Mouse (Mus musculus): ENCODE results near the gene Fn3krp. TPM values are rescaled to one million over a fixed set of nuclear protein-coding genes. Genes with fewer than 3 reads are reported as not detected.
A peak's percentile ranks its signal among the peaks of the same experiment; 100 is the strongest.

Gene Fn3krp
- polyA plus RNA-seq, 1 experiment from 2014 or later, result 9.2 TPM

- no peak for ATAC-seq (ENCODE audit: low read depth)
- Histone ChIP-seq H3K4me3 (ENCODE audit: low read depth, low read length) (no peak overlapping the region), H3K4me1 (ENCODE audit: control insufficient read depth, insufficient read depth, low read length) (no peaks in the 10 kb centered on the region), H3K9me3 (ENCODE audit: control insufficient read depth, low read length) (no peaks in the 10 kb centered on the region), H3K4me2 (ENCODE audit: low read depth, low read length) (no peak overlapping the region), H3K27me3 (ENCODE audit: control insufficient read depth, insufficient read depth, low read length) (no peaks in the 10 kb centered on the region), H3K36me3 (ENCODE audit: control insufficient read depth, insufficient read depth, low read length) (peaks cover 21% of the 10 kb centered on the region), H3K27ac (ENCODE audit: low read depth, low read length) (no peak overlapping the region), H3K9ac (replicated peaks; ENCODE audit: low read depth, low read length) (no peak overlapping the region)
- WGBS, result 95% methylated on average over 6 of the region's 6 CpGs
These were observed 46.2 kb downstream of the Fn3krp start for GRCm38 (mm10) chr11:121467408-121467807.

- no peak overlapping the region for H3K27ac ChIP-seq (ENCODE audit: low read depth, low read length)
- H3K4me3 ChIP-seq (ENCODE audit: low read depth, low read length), result no peak overlapping the region
- no peaks in the 10 kb centered on the region for H3K4me1 ChIP-seq (ENCODE audit: control insufficient read depth, insufficient read depth, low read length)
- H3K36me3 ChIP-seq (ENCODE audit: control insufficient read depth, insufficient read depth, low read length), result no peaks in the 10 kb centered on the region
- 94% methylated on average over 3 of the region's 3 CpGs for WGBS
- no peak overlapping the region for H3K4me2 ChIP-seq (ENCODE audit: low read depth, low read length)
- no peak for ATAC-seq (ENCODE audit: low read depth)
- no peak overlapping the region for H3K9ac ChIP-seq (replicated peaks; ENCODE audit: low read depth, low read length)
- no peaks in the 10 kb centered on the region for H3K27me3 ChIP-seq (ENCODE audit: control insufficient read depth, insufficient read depth, low read length)
- no peaks in the 10 kb centered on the region for H3K9me3 ChIP-seq (ENCODE audit: control insufficient read depth, low read length)
These were observed 53.6 kb downstream of the Fn3krp start for GRCm38 (mm10) chr11:121474831-121475230.

- H3K4me3 ChIP-seq (ENCODE audit: low read depth, low read length), result no peak overlapping the region
- H3K9me3 ChIP-seq (ENCODE audit: control insufficient read depth, low read length), result no peaks in the 10 kb centered on the region
- 39% methylated on average over 9 of the region's 9 CpGs for WGBS
- H3K4me2 ChIP-seq (ENCODE audit: low read depth, low read length), result no peak overlapping the region
- H3K27ac ChIP-seq (ENCODE audit: low read depth, low read length), result no peak overlapping the region
- H3K4me1 ChIP-seq (ENCODE audit: control insufficient read depth, insufficient read depth, low read length), result no peaks in the 10 kb centered on the region
- H3K9ac ChIP-seq (replicated peaks; ENCODE audit: low read depth, low read length), result no peak overlapping the region
- H3K36me3 ChIP-seq (ENCODE audit: control insufficient read depth, insufficient read depth, low read length), result 0 out of 2 replicates have a peak, but pooled peaks cover 2% of the 10 kb centered on the region
- no peaks in the 10 kb centered on the region for H3K27me3 ChIP-seq (ENCODE audit: control insufficient read depth, insufficient read depth, low read length)
- peak; percentile 24; the same call in 1 of the 2 replicates for ATAC-seq (ENCODE audit: low read depth)
These were observed 54.7 kb downstream of the Fn3krp start for GRCm38 (mm10) chr11:121475699-121476415.

GRCm38 (mm10) chr11:121479476-121480203 lies 58.4 kb downstream of the Fn3krp start:
- 89% methylated on average over 15 of the region's 15 CpGs for WGBS
- 0 out of 2 replicates have a peak, but pooled peaks cover 4% of the 10 kb centered on the region for H3K36me3 ChIP-seq (ENCODE audit: control insufficient read depth, insufficient read depth, low read length)

More at GRCm38 (mm10) chr11:121479476-121480203, 58.4 kb downstream of the Fn3krp start:
- Histone ChIP-seq H3K4me2 (ENCODE audit: low read depth, low read length) (no peak overlapping the region), H3K27me3 (ENCODE audit: control insufficient read depth, insufficient read depth, low read length) (no peaks in the 10 kb centered on the region), H3K9me3 (ENCODE audit: control insufficient read depth, low read length) (no peaks in the 10 kb centered on the region), H3K27ac (ENCODE audit: low read depth, low read length) (no peak overlapping the region), H3K9ac (replicated peaks; ENCODE audit: low read depth, low read length) (no peak overlapping the region), H3K4me3 (ENCODE audit: low read depth, low read length) (no peak overlapping the region), H3K4me1 (ENCODE audit: control insufficient read depth, insufficient read depth, low read length) (no peaks in the 10 kb centered on the region)
- ATAC-seq (ENCODE audit: low read depth), result no peak

Small RNAs within 50 kb of the gene (microRNA-seq; reads per million reads assigned to microRNA genes)
- not detected for gene Mir7236

Other genes with a start within 250 kb of the Fn3krp start
- 28.2 and 37.0 TPM in 2 replicates for gene Hexdc, start 217.0 kb upstream of the Fn3krp start, polyA plus RNA-seq (2014; fragmentation: Nextera tagmentation; extraction: Ambion mirVana)
- gene Ogfod3, start 216.7 kb upstream of the Fn3krp start, polyA plus RNA-seq (2014; fragmentation: Nextera tagmentation; extraction: Ambion mirVana), result 27.2 and 32.0 TPM in 2 replicates
- 36.3 and 39.5 TPM in 2 replicates for gene Cybc1, start 192.1 kb upstream of the Fn3krp start, polyA plus RNA-seq (2014; fragmentation: Nextera tagmentation; extraction: Ambion mirVana)
- gene Narf, start 184.1 kb upstream of the Fn3krp start, polyA plus RNA-seq (2014; fragmentation: Nextera tagmentation; extraction: Ambion mirVana), result 93.2 and 96.5 TPM in 2 replicates
- 15.1 and 16.5 TPM in 2 replicates for gene Foxk2, start 161.4 kb upstream of the Fn3krp start, polyA plus RNA-seq (2014; fragmentation: Nextera tagmentation; extraction: Ambion mirVana)
- 93.7 and 100 TPM in 2 replicates for gene Wdr45b, start 67.0 kb upstream of the Fn3krp start, polyA plus RNA-seq (2014; fragmentation: Nextera tagmentation; extraction: Ambion mirVana)
- gene Rab40b, start 33.1 kb upstream of the Fn3krp start, polyA plus RNA-seq (2014; fragmentation: Nextera tagmentation; extraction: Ambion mirVana), result 13.4 and 16.7 TPM in 2 replicates
- 6.4 and 8.1 TPM in 2 replicates for gene Fn3k, start 13.5 kb downstream of the Fn3krp start, polyA plus RNA-seq (2014; fragmentation: Nextera tagmentation; extraction: Ambion mirVana)
- 39.2 and 58.4 TPM in 2 replicates for gene Tbcd, start 30.5 kb downstream of the Fn3krp start, polyA plus RNA-seq (2014; fragmentation: Nextera tagmentation; extraction: Ambion mirVana)
- 0.32 and 0.49 TPM in 2 replicates for gene Zfp750, start 97.9 kb downstream of the Fn3krp start, polyA plus RNA-seq (2014; fragmentation: Nextera tagmentation; extraction: Ambion mirVana)